Mouse (Mus musculus): ENCODE data around the gene Ucp2. TPM values are rescaled to one million over a fixed set of nuclear protein-coding genes. Genes with fewer than 3 reads are reported as not detected.

Gene Ucp2
- 41.7 and 43.9 TPM in 2 replicates for polyA plus RNA-seq (2012; rRNA removed)

DNA sequence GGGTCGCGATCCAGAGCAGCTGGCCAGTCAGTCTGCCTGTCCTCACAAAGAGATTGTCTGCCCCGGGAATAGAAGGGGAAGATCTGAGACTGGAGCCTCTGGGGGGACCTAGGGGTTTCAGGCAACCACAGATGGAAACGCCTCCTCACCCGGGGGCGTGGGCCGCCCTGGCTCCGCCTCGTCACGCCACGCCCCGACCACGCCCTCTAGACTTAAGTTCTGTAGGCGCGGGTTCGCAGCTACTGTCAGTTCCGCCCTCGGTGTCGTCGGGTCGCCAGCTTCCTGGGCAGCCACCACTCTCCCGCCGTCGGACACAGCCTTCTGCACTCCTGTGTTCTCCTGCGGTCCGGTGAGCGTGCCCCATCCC, at the start of gene Ucp2:
TSS of gene Ucp2 (plus strand) at position 221 of the 367 bp plus-strand sequence.

DNA sequence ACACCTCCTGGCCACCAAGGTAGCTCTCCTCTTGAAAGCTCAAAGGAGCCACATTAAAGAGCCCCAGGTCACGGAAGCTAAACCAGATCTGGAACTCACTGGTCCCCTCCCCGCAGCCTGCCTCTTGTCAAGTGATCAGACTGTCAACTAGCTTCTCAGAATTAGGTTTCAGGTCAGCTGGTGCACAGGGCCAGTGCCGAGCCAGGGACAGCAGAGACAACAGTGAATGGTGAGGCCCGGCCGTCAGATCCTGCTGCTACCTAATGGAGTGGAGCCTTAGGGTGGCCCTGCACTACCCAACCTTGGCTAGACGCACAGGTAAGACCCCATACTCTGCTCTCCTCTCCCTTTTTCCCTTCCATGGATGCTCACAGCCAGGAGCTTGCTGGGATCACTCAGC, 20.4 kb upstream of the Ucp2 start, which contains the start of gene Ucp3:
TSS of gene Ucp3 (plus strand) at position 214 of the 400 bp plus-strand sequence.

DNA sequence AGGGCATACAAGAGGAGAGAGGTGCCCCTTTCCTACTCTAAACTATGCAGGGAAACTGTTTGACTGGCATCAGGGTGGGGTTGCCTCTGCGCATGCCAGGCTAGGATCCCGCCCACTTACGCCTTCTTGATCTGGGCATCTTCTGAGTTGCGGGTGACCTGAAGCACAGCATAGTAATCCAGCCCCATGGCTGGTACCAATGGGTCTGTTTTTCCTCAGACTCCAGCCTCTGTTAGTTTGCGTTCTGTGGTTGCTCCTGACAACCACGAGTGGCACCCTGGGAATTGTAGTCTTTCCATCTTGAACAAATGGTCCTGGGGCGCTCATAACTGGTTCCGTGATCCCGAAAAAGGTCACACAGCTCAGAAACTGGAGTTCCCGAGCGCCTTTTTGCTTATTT, 21.4 kb downstream of the Ucp2 start, which contains the start of gene Dnajb13:
TSS of gene Dnajb13 (minus strand) at position 388 of the 400 bp plus-strand sequence.

DNA sequence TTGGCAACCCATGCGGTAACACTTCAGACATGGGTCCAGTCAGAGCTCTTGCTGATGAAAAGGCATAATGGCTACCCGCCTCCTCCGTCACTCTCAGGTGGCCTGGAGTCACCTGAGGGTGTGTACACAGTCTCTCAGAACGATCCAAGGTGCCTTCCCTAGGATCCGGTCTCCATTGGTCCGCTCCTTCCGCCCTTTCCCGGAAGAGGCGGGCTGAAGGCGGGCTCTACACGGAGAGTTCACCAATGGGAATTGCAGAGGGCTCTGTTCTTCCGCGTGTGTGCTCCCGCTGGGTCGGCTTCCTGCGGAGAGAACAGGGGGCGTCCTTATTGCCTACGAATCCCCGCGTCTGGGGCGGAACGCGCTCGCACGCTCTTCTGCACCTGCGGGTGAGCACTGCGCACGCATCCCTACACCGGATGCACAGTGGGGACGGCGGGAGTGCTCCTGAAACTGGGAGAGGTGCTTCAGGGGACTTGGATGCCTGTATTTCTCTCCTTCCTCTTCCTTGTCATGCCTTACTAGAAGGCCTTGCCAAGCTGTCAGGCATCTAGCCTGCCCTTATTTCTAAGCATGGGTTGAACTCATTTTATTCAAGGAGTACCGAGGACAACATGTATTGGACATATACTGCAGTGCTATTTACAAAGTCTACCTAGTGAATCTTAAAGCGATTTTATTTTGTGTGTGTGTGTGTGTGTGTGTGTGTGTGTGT, 43.8 kb downstream of the Ucp2 start, which contains the start of gene Coa4:
TSS of gene Coa4 (plus strand) at position 268 of the 715 bp plus-strand sequence.

Other genes with a start within 250 kb of the Ucp2 start
- gene P4ha3, start 207.8 kb upstream of the Ucp2 start, polyA plus RNA-seq (2012; rRNA removed), result 6.8 and 7.0 TPM in 2 replicates
- gene C2cd3, start 121.1 kb upstream of the Ucp2 start, polyA plus RNA-seq (2012; rRNA removed), result 22.6 TPM in 2 replicates
- gene Ppme1, start 121.0 kb upstream of the Ucp2 start, polyA plus RNA-seq (2012; rRNA removed), result 164 and 175 TPM in 2 replicates
- gene Ucp3, start 20.3 kb upstream of the Ucp2 start, polyA plus RNA-seq (2012; rRNA removed), result 0.06 and 0.21 TPM in 2 replicates
- gene Dnajb13, start 21.6 kb downstream of the Ucp2 start, polyA plus RNA-seq (2012; rRNA removed), result 2.8 and 3.8 TPM in 2 replicates
- gene Coa4, start 43.7 kb downstream of the Ucp2 start, polyA plus RNA-seq (2012; rRNA removed), result 9.5 and 9.8 TPM in 2 replicates
- 220 and 231 TPM in 2 replicates for gene Rab6a, start 114.1 kb downstream of the Ucp2 start, polyA plus RNA-seq (2012; rRNA removed)
- 48.2 and 52.7 TPM in 2 replicates for gene Mrpl48, start 115.0 kb downstream of the Ucp2 start, polyA plus RNA-seq (2012; rRNA removed)
- 15.3 and 15.9 TPM in 2 replicates for gene Plekhb1, start 169.1 kb downstream of the Ucp2 start, polyA plus RNA-seq (2012; rRNA removed)
- gene Fam168a, start 213.3 kb downstream of the Ucp2 start, polyA plus RNA-seq (2012; rRNA removed), result 101 and 120 TPM in 2 replicates

Measured in central nervous system, embryonic 18 days (tissue).